Mouse (Mus musculus) limb, embryonic 14.5 days (tissue): ENCODE measurements around the gene Kctd12. TPM values are rescaled to one million over a fixed set of nuclear protein-coding genes. Genes with fewer than 3 reads are reported as not detected.
A peak's percentile ranks its signal among the peaks of the same experiment; 100 is the strongest.

Experiments
- ATAC-seq: fragments of 200-750 bp; cut with Nextera tagmentation; 2 replicates; pipeline ENCODE4 v1.8.0; 2017; ENCODE audit warnings: low read depth, moderate number of reproducible peaks, moderate TSS enrichment; ENCODE audit not compliant: low FRiP score
- DNase-seq: peaks from one replicate; pipeline ENCODE4 v3.0.0-alpha.2; 2015; ENCODE audit warnings: low spot score
- H3K27ac ChIP-seq: fragments of 300-500 bp; sonication (generic); replicated peaks from 2 replicates; pipeline ENCODE4 v1.5.1; 2014; ENCODE audit warnings: low read depth, mild to moderate bottlenecking, low read length, moderate library complexity, mixed read lengths
- H3K27me3 ChIP-seq: fragments of 300-500 bp; sonication (generic); 2 replicates; pipeline ENCODE4 v1.6.1; 2014; ENCODE audit warnings: low read length, mixed read lengths; ENCODE audit not compliant: control insufficient read depth, insufficient read depth
- H3K36me3 ChIP-seq: fragments of 300-500 bp; sonication (generic); 2 replicates; pipeline ENCODE4 v1.6.1; 2014; ENCODE audit warnings: mild to moderate bottlenecking, low read length, moderate library complexity, mixed read lengths; ENCODE audit not compliant: control insufficient read depth, insufficient read depth
- H3K4me1 ChIP-seq: fragments of 300-500 bp; sonication (generic); 2 replicates; pipeline ENCODE4 v1.6.1; 2014; ENCODE audit warnings: antibody characterized with exemption, low read length, mixed read lengths; ENCODE audit not compliant: control insufficient read depth, insufficient read depth
- H3K4me2 ChIP-seq: fragments of 300-500 bp; sonication (generic); replicated peaks from 2 replicates; pipeline ENCODE4 v1.6.1; 2014; ENCODE audit warnings: low read depth, mild to moderate bottlenecking, low read length, moderate library complexity; ENCODE audit not compliant: severe bottlenecking
- H3K4me3 ChIP-seq: fragments of 300-500 bp; sonication (generic); replicated peaks from 2 replicates; pipeline ENCODE4 v1.5.1; 2014; ENCODE audit warnings: low read length
- H3K9ac ChIP-seq: fragments of 300-500 bp; sonication (generic); 2 replicates; pipeline ENCODE4 v1.6.1; 2014; ENCODE audit warnings: mild to moderate bottlenecking, low read depth, low read length, moderate library complexity; ENCODE audit not compliant: severe bottlenecking
- H3K9me3 ChIP-seq: fragments of 300-500 bp; sonication (generic); 2 replicates; pipeline ENCODE4 v1.6.1; 2016; ENCODE audit warnings: low read length; ENCODE audit not compliant: control insufficient read depth
- POLR2A ChIP-seq: fragments of 200-500 bp; IDR thresholded peaks from 2 replicates; pipeline ENCODE4 v1.8.0; 2012; ENCODE audit warnings: inconsistent platforms, mild to moderate bottlenecking, moderate library complexity, borderline replicate concordance; ENCODE audit not compliant: insufficient read depth, insufficient read length; ENCODE audit errors: extremely low read depth
- WGBS: fragments of 180-500 bp; shearing (Covaris S2); extraction: QIAGEN DNeasy Blood & Tissue Kit; methylation state at CpG from one replicate; pipeline ENCODE4 v1.1.7; 2014; 5-methylcytosine and 5-hydroxymethylcytosine counted together
- microRNA-seq: library from miRNA; unstranded; fragments of <30 nt; microRNA quantifications from one replicate; pipeline ENCODE4, GENCODE M21; 2016
- polyA plus RNA-seq, 2 experiments: library from polyadenylated mRNA; depleted of rRNA in 1 of 2; stranded (reverse) in 1 of 2; unstranded in 1 of 2; fragments of >200 nt; fragmentation: Nextera tagmentation in 1 of 2; extraction: Ambion mirVana in 1 of 2; gene quantifications; 2 replicates each; pipeline versions ENCODE4 v1.2.1 to v1.2.3; 2012 to 2014

Kctd12 gene
- polyA plus RNA-seq, 2 experiments: 81.4 to 114 TPM

GRCm38 (mm10) chr14:102934878-102935277 is 47.6 kb downstream of the Kctd12 start:
- DNase-seq: peak; percentile 21
- Histone ChIP-seq H3K4me3 (no peak overlapping the region), H3K36me3 (no peaks in the 10 kb centered on the region), H3K9ac (no peak overlapping the region), H3K4me1 (no peaks in the 10 kb centered on the region), H3K27ac (no peak overlapping the region), H3K9me3 (no peaks in the 10 kb centered on the region), H3K27me3 (no peaks in the 10 kb centered on the region), H3K4me2 (no peak overlapping the region)
- no peak for TF ChIP-seq POLR2A
- no peak for ATAC-seq
- WGBS: 46% methylated on average over 2 of the region's 2 CpGs

- no peak for TF ChIP-seq POLR2A
- H3K27me3 ChIP-seq: no peaks in the 10 kb centered on the region
- no peaks in the 10 kb centered on the region for H3K9me3 ChIP-seq
- no peak for ATAC-seq
- DNase-seq: no peak
- H3K4me3 ChIP-seq: no peak overlapping the region
- H3K4me1 ChIP-seq: peaks cover 9% of the 10 kb centered on the region
- no peak overlapping the region for H3K9ac ChIP-seq
- H3K36me3 ChIP-seq: no peaks in the 10 kb centered on the region
- WGBS: 67% methylated on average over 1 of the region's 1 CpGs
- no peak overlapping the region for H3K27ac ChIP-seq
- no peak overlapping the region for H3K4me2 ChIP-seq
Measured at GRCm38 (mm10) chr14:102930933-102931332, 51.5 kb downstream of the Kctd12 start.

GRCm38 (mm10) chr14:102929545-102929944 is 52.9 kb downstream of the Kctd12 start:
- DNase-seq (no peak), ATAC-seq (no peak)
- Histone ChIP-seq H3K4me3 (no peak overlapping the region), H3K4me1 (peaks cover 9% of the 10 kb centered on the region), H3K9me3 (no peaks in the 10 kb centered on the region), H3K27me3 (no peaks in the 10 kb centered on the region), H3K27ac (no peak overlapping the region), H3K36me3 (no peaks in the 10 kb centered on the region), H3K4me2 (no peak overlapping the region), H3K9ac (no peak overlapping the region)
- TF ChIP-seq POLR2A: no peak
- 71% methylated on average over 3 of the region's 3 CpGs for WGBS

GRCm38 (mm10) chr14:102927847-102928466 is 54.5 kb downstream of the Kctd12 start:
- no peak overlapping the region for H3K27ac ChIP-seq
- no peak for TF ChIP-seq POLR2A
- ATAC-seq (no peak), DNase-seq (no peak)
- H3K4me2 ChIP-seq: no peak overlapping the region
- H3K4me3 ChIP-seq: no peak overlapping the region
- WGBS: 52% methylated on average over 5 of the region's 5 CpGs
- no peak overlapping the region for H3K9ac ChIP-seq
- H3K36me3 ChIP-seq: no peaks in the 10 kb centered on the region
- no peaks in the 10 kb centered on the region for H3K9me3 ChIP-seq
- H3K4me1 ChIP-seq: peaks cover 9% of the 10 kb centered on the region
- no peaks in the 10 kb centered on the region for H3K27me3 ChIP-seq

Small RNA genes lying within 50 kb of the gene (microRNA-seq; reads per million reads assigned to microRNA genes)
- 1.8 reads per million for gene Mir5130

Other genes with a start within 250 kb of the Kctd12 start
- 0.03 and 0.06 TPM in 2 replicates for gene Acod1, start 64.3 kb upstream of the Kctd12 start, polyA plus RNA-seq (2012; rRNA removed)
- not detected in 2 replicates for gene Acod1, start 64.3 kb upstream of the Kctd12 start, polyA plus RNA-seq (2014; fragmentation: Nextera tagmentation; extraction: Ambion mirVana)
- 20.6 and 22.3 TPM in 2 replicates for gene Cln5, start 87.6 kb upstream of the Kctd12 start, polyA plus RNA-seq (2012; rRNA removed)
- 33.8 and 34.2 TPM in 2 replicates for gene Cln5, start 87.6 kb upstream of the Kctd12 start, polyA plus RNA-seq (2014; fragmentation: Nextera tagmentation; extraction: Ambion mirVana)
- 84.7 and 98.3 TPM in 2 replicates for gene Fbxl3, start 116.9 kb upstream of the Kctd12 start, polyA plus RNA-seq (2012; rRNA removed)
- 39.2 and 39.3 TPM in 2 replicates for gene Fbxl3, start 116.9 kb upstream of the Kctd12 start, polyA plus RNA-seq (2014; fragmentation: Nextera tagmentation; extraction: Ambion mirVana)